Mouse (Mus musculus) adrenal gland, postnatal 14 days (tissue): ENCODE data around the gene Sly. TPM values are rescaled to one million over a fixed set of nuclear protein-coding genes. Genes with fewer than 3 reads are reported as not detected.
"Not testable (repeated sequence)": the region's sequence is repeated elsewhere in the genome, so short reads cannot be mapped to it uniquely, and the experiment has no call there.

ENCODE experiments used
- DNase-seq: peaks from one replicate; pipeline ENCODE4 v3.0.0; 2021; ENCODE audit warnings: mixed read lengths
- long read RNA-seq, 2 experiments: library from polyadenylated mRNA; stranded (forward); transcript quantifications; one replicate each; pipeline ENCODE4 v2.0.0; 2021
- total RNA-seq: library from RNA; stranded (reverse); gene quantifications from 2 replicates; pipeline ENCODE4 v1.2.3, GENCODE M21; 2021

The Sly gene
- total RNA-seq = not detected in 2 replicates
- long read RNA-seq, experiment 1 = 0 reads
- long read RNA-seq, experiment 2 = 0 reads

- DNase-seq = not testable (repeated sequence)
Observed at GRCm38 (mm10) chrY:57186888-57187287, at the start of gene Sly. Gene Sly (plus strand): TSS chrY:57187188.
